Mouse (Mus musculus) liver, adult 2 months (tissue): ENCODE measurements around the gene Gja10. TPM values are rescaled to one million over a fixed set of nuclear protein-coding genes. Genes with fewer than 3 reads are reported as not detected.

Experiments
- DNase-seq: peaks from one replicate; pipeline ENCODE4 v3.0.0-alpha.2; 2011; ENCODE audit warnings: low read depth, low spot score; ENCODE audit errors: extremely low read depth
- H3K27ac ChIP-seq: fragments of 200-500 bp; replicated peaks from 2 replicates; pipeline ENCODE4 v1.5.1; 2012; ENCODE audit warnings: low read depth, mild to moderate bottlenecking, control low read depth, inconsistent platforms, low read length; ENCODE audit not compliant: insufficient read depth
- H3K27me3 ChIP-seq: fragments of 200-500 bp; 2 replicates; pipeline ENCODE4 v1.6.1; 2012; ENCODE audit warnings: mild to moderate bottlenecking, moderate library complexity, low read length, inconsistent platforms; ENCODE audit not compliant: control insufficient read depth, insufficient read depth
- H3K36me3 ChIP-seq: fragments of 200-500 bp; 2 replicates; pipeline ENCODE4 v1.6.1; 2012; ENCODE audit warnings: low read length, inconsistent platforms; ENCODE audit not compliant: control insufficient read depth, insufficient read depth
- H3K4me1 ChIP-seq: fragments of 200-500 bp; 2 replicates; pipeline ENCODE4 v1.6.1; 2011; ENCODE audit warnings: low read length; ENCODE audit not compliant: control insufficient read depth, insufficient read depth
- H3K4me3 ChIP-seq: fragments of 200-500 bp; 2 replicates; pipeline ENCODE4 v1.5.1; 2011; ENCODE audit warnings: low read depth, mild to moderate bottlenecking, control low read depth, low read length, moderate library complexity; ENCODE audit not compliant: insufficient read depth
- H3K79me2 ChIP-seq: fragments of 200-500 bp; 2 replicates; pipeline ENCODE4 v1.6.1; 2012; ENCODE audit warnings: inconsistent platforms, mild to moderate bottlenecking, low read length, moderate library complexity; ENCODE audit not compliant: control insufficient read depth, insufficient read depth
- H3K9ac ChIP-seq: fragments of 200-500 bp; 2 replicates; pipeline ENCODE4 v1.6.1; 2012; ENCODE audit warnings: low read depth, mild to moderate bottlenecking, control low read depth, inconsistent platforms, low read length
- CTCF ChIP-seq: fragments of 200-500 bp; IDR thresholded peaks from 2 replicates; pipeline ENCODE4 v1.5.1; 2011; ENCODE audit warnings: low read depth, low read length, control low read depth
- POLR2A ChIP-seq: fragments of 200-500 bp; IDR thresholded peaks from 2 replicates; pipeline ENCODE4 v1.6.1; 2011; ENCODE audit warnings: low read length, control low read depth; ENCODE audit not compliant: insufficient read depth; ENCODE audit errors: extremely low read depth
- WGBS: fragments of 180-500 bp; shearing (Covaris S2); methylation state at CpG from one replicate; pipeline ENCODE4 v1.1.7; 2018; 5-methylcytosine and 5-hydroxymethylcytosine counted together
- polyA plus RNA-seq: library from polyadenylated mRNA; depleted of rRNA; stranded (reverse); fragments of >200 nt; gene quantifications from 2 replicates; pipeline ENCODE4 v1.2.3, GENCODE M21; 2012
- total RNA-seq: library from RNA; depleted of rRNA; stranded (reverse); fragments of >200 nt; gene quantifications from 2 replicates; pipeline ENCODE4 v1.2.3, GENCODE M21; 2014

The Gja10 gene
- total and polyA plus RNA-seq, 2 experiments: 0.07 to 0.18 TPM

DNA sequence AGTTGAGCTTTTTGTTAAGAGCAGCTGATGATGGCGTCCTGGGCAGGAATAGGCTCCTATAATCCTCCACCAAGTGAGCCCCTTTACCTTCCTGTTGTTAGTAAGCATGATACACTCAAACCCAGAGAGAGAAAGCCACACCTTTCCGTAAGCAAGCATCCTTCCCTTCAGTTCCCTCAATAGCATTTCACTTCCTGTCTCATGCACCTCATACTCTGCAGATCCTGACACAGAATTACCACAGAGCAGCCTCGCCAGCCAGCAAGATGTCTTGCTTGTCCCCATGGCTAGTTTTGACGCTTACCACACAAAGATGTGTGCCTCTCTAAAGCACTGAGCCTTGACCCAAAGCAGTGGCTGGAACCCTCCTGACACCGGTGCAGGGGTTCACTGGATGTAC lies 15.0 kb downstream of the Gja10 start:
- Histone ChIP-seq H3K4me1 (no peaks in the 10 kb centered on the region), H3K9ac (no peak overlapping the region), H3K4me3 (no peak overlapping the region), H3K27ac (no peak overlapping the region), H3K36me3 (no peaks in the 10 kb centered on the region), H3K27me3 (no peaks in the 10 kb centered on the region), H3K79me2 (no peaks in the 10 kb centered on the region)
- no peak for TF ChIP-seq CTCF
- no peak for TF ChIP-seq POLR2A
- no peak for DNase-seq
- 86% methylated on average over 5 of the region's 5 CpGs for WGBS

GRCm38 (mm10) chr4:32586596-32586995 lies 16.0 kb downstream of the Gja10 start:
- Histone ChIP-seq H3K9ac (no peak overlapping the region), H3K36me3 (no peaks in the 10 kb centered on the region), H3K27me3 (no peaks in the 10 kb centered on the region), H3K79me2 (no peaks in the 10 kb centered on the region), H3K27ac (no peak overlapping the region), H3K4me1 (no peaks in the 10 kb centered on the region), H3K4me3 (no peak overlapping the region)
- peak; percentile 57 for DNase-seq
- WGBS: 7% methylated on average over 9 of the region's 9 CpGs
- TF ChIP-seq POLR2A (no peak), CTCF (peak; percentile 84)

DNA sequence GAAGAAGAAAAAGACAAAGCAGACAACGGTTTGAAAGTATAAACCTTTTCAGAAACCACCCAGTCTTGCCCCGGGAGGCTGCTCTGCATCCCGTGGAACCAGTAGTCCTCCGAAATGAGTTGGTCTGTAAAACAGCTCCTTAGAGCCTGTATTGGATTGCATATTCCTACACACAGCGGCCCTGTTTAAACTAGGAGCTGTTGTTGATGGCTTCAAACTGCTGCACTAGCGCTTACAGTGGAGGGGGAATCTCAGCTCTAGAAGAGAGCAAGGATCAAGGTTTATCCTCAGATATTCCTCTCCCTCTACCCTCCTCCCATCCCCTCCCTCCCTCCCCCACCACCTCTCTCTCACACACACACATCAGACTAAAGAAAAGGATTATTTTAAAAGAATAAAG lies 18.4 kb downstream of the Gja10 start:
- Histone ChIP-seq H3K36me3 (peaks cover 3% of the 10 kb centered on the region; the same call in 1 of the 2 replicates), H3K9ac (no peak overlapping the region), H3K4me3 (no peak overlapping the region), H3K27ac (no peak overlapping the region), H3K79me2 (no peaks in the 10 kb centered on the region), H3K4me1 (no peaks in the 10 kb centered on the region), H3K27me3 (no peaks in the 10 kb centered on the region)
- no peak for DNase-seq
- 84% methylated on average over 6 of the region's 6 CpGs for WGBS
- no peak for TF ChIP-seq POLR2A

GRCm38 (mm10) chr4:32579850-32580249 lies 22.7 kb downstream of the Gja10 start:
- H3K4me3 ChIP-seq: no peak overlapping the region
- peaks cover 5% of the 10 kb centered on the region; the same call in 1 of the 2 replicates for H3K36me3 ChIP-seq
- H3K9ac ChIP-seq: no peak overlapping the region
- no peaks in the 10 kb centered on the region; the same call in 1 of the 2 replicates for H3K4me1 ChIP-seq
- TF ChIP-seq CTCF (no peak), POLR2A (no peak)
- DNase-seq: no peak
- H3K27ac ChIP-seq: no peak overlapping the region
- no peaks in the 10 kb centered on the region for H3K79me2 ChIP-seq
- no peaks in the 10 kb centered on the region for H3K27me3 ChIP-seq
- WGBS: 82% methylated on average over 8 of the region's 8 CpGs

DNA sequence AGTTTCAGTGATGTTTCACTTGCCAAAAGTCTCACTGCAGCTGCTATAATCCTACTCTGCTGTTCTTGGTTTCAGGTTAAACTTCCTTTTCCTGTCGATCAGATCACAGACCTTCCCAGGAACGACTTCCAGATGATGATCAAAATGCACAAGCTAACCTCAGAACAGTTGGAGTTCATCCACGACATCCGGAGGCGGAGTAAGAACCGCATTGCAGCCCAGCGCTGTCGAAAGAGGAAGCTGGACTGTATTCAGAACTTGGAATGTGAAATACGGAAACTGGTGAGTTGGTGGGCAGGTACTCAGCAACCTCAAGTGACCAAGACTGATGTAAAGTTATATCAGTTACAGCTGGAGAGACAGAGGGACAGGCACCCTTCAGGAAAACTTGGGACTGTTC lies 27.4 kb downstream of the Gja10 start:
- no peak overlapping the region for H3K4me3 ChIP-seq
- no peak overlapping the region for H3K27ac ChIP-seq
- no peaks in the 10 kb centered on the region for H3K79me2 ChIP-seq
- no peaks in the 10 kb centered on the region for H3K27me3 ChIP-seq
- TF ChIP-seq CTCF (no peak), POLR2A (no peak)
- peaks cover 2% of the 10 kb centered on the region; the same call in 1 of the 2 replicates for H3K36me3 ChIP-seq
- 52% methylated on average over 9 of the region's 9 CpGs for WGBS
- H3K4me1 ChIP-seq: peaks cover 20% of the 10 kb centered on the region
- H3K9ac ChIP-seq: no peak overlapping the region
- no peak for DNase-seq

DNA sequence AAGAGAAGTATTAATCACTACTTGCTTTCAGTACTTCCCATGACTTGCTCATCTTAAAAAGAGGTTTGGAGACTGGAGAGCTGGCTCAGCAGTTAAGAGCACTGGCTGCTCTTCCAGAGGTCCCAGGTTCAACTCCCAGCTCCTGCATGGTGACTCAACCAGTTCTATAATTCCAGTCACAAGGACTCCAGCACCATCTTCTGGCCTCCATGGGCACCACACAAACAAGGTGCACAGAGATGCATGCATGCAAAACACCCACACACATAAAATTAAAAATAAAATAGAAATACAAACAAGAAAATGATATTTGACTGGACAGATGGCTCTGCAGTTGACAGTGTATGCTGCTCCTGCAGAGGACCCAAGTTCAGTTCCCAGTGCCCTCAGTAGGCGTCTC lies 28.0 kb downstream of the Gja10 start:
- no peak overlapping the region for H3K4me3 ChIP-seq
- H3K9ac ChIP-seq: no peak overlapping the region
- 100% methylated on average over 1 of the region's 1 CpGs for WGBS
- no peak overlapping the region for H3K27ac ChIP-seq
- TF ChIP-seq POLR2A (no peak), CTCF (peak; percentile 4; the same call in 1 of the 2 replicates)
- 0 out of 2 replicates have a peak, but pooled peaks cover 2% of the 10 kb centered on the region for H3K36me3 ChIP-seq
- H3K27me3 ChIP-seq: no peaks in the 10 kb centered on the region
- DNase-seq: no peak
- H3K4me1 ChIP-seq: peaks cover 21% of the 10 kb centered on the region
- no peaks in the 10 kb centered on the region for H3K79me2 ChIP-seq
